Mouse (Mus musculus) ES-E14 (cell line): ENCODE data around the gene Lias.

ENCODE experiments used
- HCFC1 ChIP-seq: IDR thresholded peaks from 2 replicates; pipeline ENCODE4 v1.6.1; 2012; ENCODE audit warnings: low read length, inconsistent platforms, borderline replicate concordance; ENCODE audit not compliant: insufficient read depth
- MAFK ChIP-seq: IDR thresholded peaks from 2 replicates; pipeline ENCODE4 v1.6.1; 2014; ENCODE audit warnings: mild to moderate bottlenecking, low read depth, low read length, inconsistent platforms; ENCODE audit not compliant: insufficient read depth
- ZC3H11A ChIP-seq: IDR thresholded peaks from 2 replicates; pipeline ENCODE4 v1.6.1; 2012; ENCODE audit warnings: low read depth, mild to moderate bottlenecking, inconsistent platforms, low read length, borderline replicate concordance
- ZNF384 ChIP-seq: IDR thresholded peaks from 2 replicates; pipeline ENCODE4 v1.6.1; 2012; ENCODE audit warnings: low read depth, low read length, inconsistent platforms

GRCm38 (mm10) chr5:65387008-65387867, 4.1 kb upstream of the Lias start:
- no peak for TF ChIP-seq HCFC1
- no peak for TF ChIP-seq ZNF384
- no peak for TF ChIP-seq ZC3H11A
- TF ChIP-seq MAFK: no peak
